Mouse (Mus musculus): Measurements from ENCODE around the gene Ptdss2. TPM values are rescaled to one million over a fixed set of nuclear protein-coding genes. Genes with fewer than 3 reads are reported as not detected.

Gene Ptdss2
- polyA plus RNA-seq, 1 experiment from 2014 or later, result 56.1 TPM

Other genes starting within 250 kb of the Ptdss2 start
- 181 and 189 TPM in 2 replicates for gene Psmd13, start 240.4 kb upstream of the Ptdss2 start, polyA plus RNA-seq (2015; fragmentation: Nextera tagmentation; extraction: Ambion mirVana)
- gene Sirt3, start 240.1 kb upstream of the Ptdss2 start, polyA plus RNA-seq (2015; fragmentation: Nextera tagmentation; extraction: Ambion mirVana), result 65.4 and 71.2 TPM in 2 replicates
- gene Cox8b, start 221.9 kb upstream of the Ptdss2 start, polyA plus RNA-seq (2015; fragmentation: Nextera tagmentation; extraction: Ambion mirVana), result 467 and 515 TPM in 2 replicates
- 0.82 and 1.6 TPM in 2 replicates for gene Nlrp6, start 201.5 kb upstream of the Ptdss2 start, polyA plus RNA-seq (2015; fragmentation: Nextera tagmentation; extraction: Ambion mirVana)
- gene Pgghg, start 181.0 kb upstream of the Ptdss2 start, polyA plus RNA-seq (2015; fragmentation: Nextera tagmentation; extraction: Ambion mirVana), result 12.2 and 12.4 TPM in 2 replicates
- gene Ifitm5, start 172.1 kb upstream of the Ptdss2 start, polyA plus RNA-seq (2015; fragmentation: Nextera tagmentation; extraction: Ambion mirVana), result 1.3 and 1.6 TPM in 2 replicates
- gene Gm45717, start 166.4 kb upstream of the Ptdss2 start, polyA plus RNA-seq (2015; fragmentation: Nextera tagmentation; extraction: Ambion mirVana), result 0.66 TPM in 1 of 2 replicates, not detected in the other
- 525 and 571 TPM in 2 replicates for gene Ifitm2, start 166.4 kb upstream of the Ptdss2 start, polyA plus RNA-seq (2015; fragmentation: Nextera tagmentation; extraction: Ambion mirVana)
- gene Ifitm1, start 155.2 kb upstream of the Ptdss2 start, polyA plus RNA-seq (2015; fragmentation: Nextera tagmentation; extraction: Ambion mirVana), result 24.0 and 34.8 TPM in 2 replicates
- 157 and 218 TPM in 2 replicates for gene Ifitm3, start 111.6 kb upstream of the Ptdss2 start, polyA plus RNA-seq (2015; fragmentation: Nextera tagmentation; extraction: Ambion mirVana)
- 1.0 and 1.3 TPM in 2 replicates for gene Ifitm6, start 104.5 kb upstream of the Ptdss2 start, polyA plus RNA-seq (2015; fragmentation: Nextera tagmentation; extraction: Ambion mirVana)
- not detected in 2 replicates for gene Gm17387, start 93.3 kb upstream of the Ptdss2 start, polyA plus RNA-seq (2015; fragmentation: Nextera tagmentation; extraction: Ambion mirVana)
- 0.54 and 0.97 TPM in 2 replicates for gene B4galnt4, start 61.3 kb upstream of the Ptdss2 start, polyA plus RNA-seq (2015; fragmentation: Nextera tagmentation; extraction: Ambion mirVana)
- gene Pkp3, start 44.2 kb upstream of the Ptdss2 start, polyA plus RNA-seq (2015; fragmentation: Nextera tagmentation; extraction: Ambion mirVana), result 4.1 and 5.2 TPM in 2 replicates
- gene Sigirr, start 21.8 kb upstream of the Ptdss2 start, polyA plus RNA-seq (2015; fragmentation: Nextera tagmentation; extraction: Ambion mirVana), result 7.4 and 8.5 TPM in 2 replicates
- gene Ano9, start 4.6 kb upstream of the Ptdss2 start, polyA plus RNA-seq (2015; fragmentation: Nextera tagmentation; extraction: Ambion mirVana), result 0.49 and 1.00 TPM in 2 replicates
- 96.9 and 111 TPM in 2 replicates for gene Rnh1, start 50.5 kb downstream of the Ptdss2 start, polyA plus RNA-seq (2015; fragmentation: Nextera tagmentation; extraction: Ambion mirVana)
- gene Hras, start 71.6 kb downstream of the Ptdss2 start, polyA plus RNA-seq (2015; fragmentation: Nextera tagmentation; extraction: Ambion mirVana), result 59.5 and 92.1 TPM in 2 replicates
- 3.0 and 4.1 TPM in 2 replicates for gene Lrrc56, start 71.8 kb downstream of the Ptdss2 start, polyA plus RNA-seq (2015; fragmentation: Nextera tagmentation; extraction: Ambion mirVana)
- gene Lmntd2, start 91.7 kb downstream of the Ptdss2 start, polyA plus RNA-seq (2015; fragmentation: Nextera tagmentation; extraction: Ambion mirVana), result 0.54 and 0.76 TPM in 2 replicates
- gene Rassf7, start 93.5 kb downstream of the Ptdss2 start, polyA plus RNA-seq (2015; fragmentation: Nextera tagmentation; extraction: Ambion mirVana), result 16.1 and 17.2 TPM in 2 replicates
- 43.5 and 50.7 TPM in 2 replicates for gene Phrf1, start 106.4 kb downstream of the Ptdss2 start, polyA plus RNA-seq (2015; fragmentation: Nextera tagmentation; extraction: Ambion mirVana)
- 4.7 and 9.1 TPM in 2 replicates for gene Irf7, start 144.1 kb downstream of the Ptdss2 start, polyA plus RNA-seq (2015; fragmentation: Nextera tagmentation; extraction: Ambion mirVana)
- gene Cdhr5, start 154.4 kb downstream of the Ptdss2 start, polyA plus RNA-seq (2015; fragmentation: Nextera tagmentation; extraction: Ambion mirVana), result 1.6 TPM in 1 of 2 replicates, not detected in the other
- gene Sct, start 156.8 kb downstream of the Ptdss2 start, polyA plus RNA-seq (2015; fragmentation: Nextera tagmentation; extraction: Ambion mirVana), result 2.1 and 2.8 TPM in 2 replicates
- gene Drd4, start 169.6 kb downstream of the Ptdss2 start, polyA plus RNA-seq (2015; fragmentation: Nextera tagmentation; extraction: Ambion mirVana), result 0.05 and 0.13 TPM in 2 replicates
- 37.6 and 37.7 TPM in 2 replicates for gene Deaf1, start 205.3 kb downstream of the Ptdss2 start, polyA plus RNA-seq (2015; fragmentation: Nextera tagmentation; extraction: Ambion mirVana)
- 32.2 and 32.5 TPM in 2 replicates for gene Tmem80, start 205.4 kb downstream of the Ptdss2 start, polyA plus RNA-seq (2015; fragmentation: Nextera tagmentation; extraction: Ambion mirVana)
- 2.6 and 3.9 TPM in 2 replicates for gene Eps8l2, start 216.5 kb downstream of the Ptdss2 start, polyA plus RNA-seq (2015; fragmentation: Nextera tagmentation; extraction: Ambion mirVana)

Measured in heart, embryonic 16.5 days (tissue).